Mouse (Mus musculus): ENCODE results near the gene Grhl1. TPM values are rescaled to one million over a fixed set of nuclear protein-coding genes. Genes with fewer than 3 reads are reported as not detected.

The Grhl1 gene
- polyA plus RNA-seq, 1 experiment: 0.41 TPM

DNA sequence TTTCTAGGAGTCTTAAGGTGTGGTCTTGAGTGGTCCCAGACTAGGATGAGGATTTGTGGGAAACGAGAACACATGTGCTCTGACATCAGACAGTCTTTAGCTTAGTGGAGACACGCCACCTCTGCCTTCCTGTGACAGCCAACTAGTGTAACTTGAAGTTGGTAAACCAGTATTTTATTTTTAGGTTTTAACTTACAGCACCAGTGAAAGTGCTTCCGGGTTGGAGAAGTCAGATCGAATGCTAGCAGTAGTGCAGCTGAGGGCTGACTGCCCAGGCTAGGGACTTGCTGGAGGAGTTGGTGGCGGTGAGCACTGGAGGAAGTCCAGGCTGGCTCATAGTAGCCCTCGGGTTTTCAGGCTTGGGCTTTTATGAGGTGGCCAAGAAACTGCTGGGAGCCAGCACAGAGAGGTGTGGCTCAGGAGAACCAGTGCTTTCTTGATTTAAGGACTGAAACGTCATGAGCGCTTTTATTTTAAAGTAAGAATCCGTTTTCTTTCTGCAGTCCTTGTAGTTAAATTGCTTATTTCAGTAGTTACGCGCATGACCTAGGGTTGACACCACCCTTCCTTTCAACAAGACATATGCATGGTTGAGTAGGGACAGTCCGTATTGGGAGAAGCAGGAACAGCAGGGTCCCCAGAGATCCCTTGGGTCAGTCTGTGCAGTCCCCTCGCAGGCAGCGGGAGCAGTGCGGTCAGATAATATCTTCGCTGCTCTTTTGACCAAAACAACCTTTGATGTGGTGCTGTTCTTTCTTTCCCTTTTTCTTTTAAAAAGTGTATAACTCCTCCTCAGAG is 82.2 kb downstream of the Grhl1 start:
- Histone ChIP-seq H3K27me3 (ENCODE audit: control insufficient read depth, insufficient read depth, insufficient read length) (no peaks in the 10 kb centered on the region), H3K79me2 (ENCODE audit: control insufficient read depth, insufficient read depth) (no peaks in the 10 kb centered on the region), H3K36me3 (ENCODE audit: control insufficient read depth, insufficient read depth) (peaks cover 21% of the 10 kb centered on the region), H3K4me3 (no peak overlapping the region), H3ac (ENCODE audit: control insufficient read depth, insufficient read length) (no peak overlapping the region), H3K4me2 (ENCODE audit: low read depth) (no peak overlapping the region)
- TF ChIP-seq REST (IDR thresholded peaks at IDR 0.05; ENCODE audit: insufficient read depth, insufficient read length) (no peak), MYOG (IDR thresholded peaks at IDR 0.05; ENCODE audit: control insufficient read depth in 1 of 3, insufficient read depth in 1 of 3, insufficient read length in 2 of 3, low read depth in 2 of 3) (no peak), MYOD1 (IDR thresholded peaks at IDR 0.05; ENCODE audit: control insufficient read depth in 1 of 3, insufficient read length in 2 of 3, low read depth in 2 of 3) (no peak), MAX (IDR thresholded peaks at IDR 0.05; ENCODE audit: low read depth) (no peak), USF1 (IDR thresholded peaks at IDR 0.05; ENCODE audit: low read depth) (no peak), SRF (IDR thresholded peaks at IDR 0.05; ENCODE audit: control insufficient read depth, insufficient read length, low read depth) (no peak), POLR2AphosphoS2 (IDR thresholded peaks at IDR 0.05; ENCODE audit: insufficient read length, low read depth) (no peak)

DNA sequence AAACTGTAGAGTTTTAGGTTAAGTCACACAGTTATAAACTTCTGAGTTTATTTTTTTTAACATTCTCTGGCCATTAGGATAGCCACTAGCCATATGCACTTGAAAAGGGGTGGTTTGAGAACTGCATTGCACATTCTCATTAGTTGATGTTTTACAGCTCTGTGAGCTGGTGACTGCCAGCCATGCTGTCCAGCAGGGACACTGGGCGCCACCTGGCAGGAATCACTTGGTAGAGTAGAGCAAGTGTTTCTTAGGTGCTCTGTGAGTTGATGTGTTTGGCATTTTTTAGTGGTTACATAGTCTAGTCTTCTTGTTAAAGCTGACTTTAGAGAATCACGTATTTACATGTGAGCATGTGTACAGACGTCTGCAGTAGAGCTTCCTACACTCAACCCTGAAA is 84.4 kb downstream of the Grhl1 start:
- TF ChIP-seq TCF12 (IDR thresholded peaks at IDR 0.05; ENCODE audit: insufficient read depth, poor library complexity, severe bottlenecking) (no peak), POLR2AphosphoS2 (IDR thresholded peaks at IDR 0.05; ENCODE audit: insufficient read length, low read depth) (no peak), TCF3 (IDR thresholded peaks at IDR 0.05; ENCODE audit: insufficient read length, low read depth) (no peak), E2F4 (IDR thresholded peaks at IDR 0.05; ENCODE audit: insufficient read depth) (no peak), MAX (IDR thresholded peaks at IDR 0.05; ENCODE audit: low read depth) (no peak), MYOG (IDR thresholded peaks at IDR 0.05; ENCODE audit: control insufficient read depth in 1 of 3, insufficient read depth in 1 of 3, insufficient read length in 2 of 3, low read depth in 2 of 3) (no peak), POLR2A (IDR thresholded peaks at IDR 0.05; ENCODE audit: insufficient read length, low read depth) (no peak), CEBPB (IDR thresholded peaks at IDR 0.05; ENCODE audit: insufficient read depth, poor library complexity, severe bottlenecking) (no peak), SRF (IDR thresholded peaks at IDR 0.05; ENCODE audit: control insufficient read depth, insufficient read length, low read depth) (no peak), MYOD1 (IDR thresholded peaks at IDR 0.05; ENCODE audit: control insufficient read depth in 1 of 3, insufficient read length in 2 of 3, low read depth in 2 of 3) (no peak), REST (IDR thresholded peaks at IDR 0.05; ENCODE audit: insufficient read depth, insufficient read length) (no peak), USF1 (IDR thresholded peaks at IDR 0.05; ENCODE audit: low read depth) (no peak)
- H3K79me2 ChIP-seq (ENCODE audit: control insufficient read depth, insufficient read depth): no peaks in the 10 kb centered on the region
- no peaks in the 10 kb centered on the region for H3K27me3 ChIP-seq (ENCODE audit: control insufficient read depth, insufficient read depth, insufficient read length)
- H3K4me3 ChIP-seq: no peak overlapping the region
- no peak overlapping the region for H3K4me2 ChIP-seq (ENCODE audit: low read depth)
- H3K36me3 ChIP-seq (ENCODE audit: control insufficient read depth, insufficient read depth): peaks cover 21% of the 10 kb centered on the region
- H3ac ChIP-seq (ENCODE audit: control insufficient read depth, insufficient read length): no peak overlapping the region

GRCm38 (mm10) chr12:24658998-24659397 is 86.9 kb downstream of the Grhl1 start:
- no peak overlapping the region for H3ac ChIP-seq (ENCODE audit: control insufficient read depth, insufficient read length)
- no peak overlapping the region for H3K4me2 ChIP-seq (ENCODE audit: low read depth)
- TF ChIP-seq SRF (IDR thresholded peaks at IDR 0.05; ENCODE audit: control insufficient read depth, insufficient read length, low read depth) (no peak), CEBPB (IDR thresholded peaks at IDR 0.05; ENCODE audit: insufficient read depth, poor library complexity, severe bottlenecking) (no peak), MYOD1 (IDR thresholded peaks at IDR 0.05; ENCODE audit: control insufficient read depth in 1 of 3, insufficient read length in 2 of 3, low read depth in 2 of 3) (no peak), POLR2A (IDR thresholded peaks at IDR 0.05; ENCODE audit: insufficient read length, low read depth) (no peak), TCF12 (IDR thresholded peaks at IDR 0.05; ENCODE audit: insufficient read depth, poor library complexity, severe bottlenecking) (no peak), MAX (IDR thresholded peaks at IDR 0.05; ENCODE audit: low read depth) (no peak), TCF3 (IDR thresholded peaks at IDR 0.05; ENCODE audit: insufficient read length, low read depth) (no peak), USF1 (IDR thresholded peaks at IDR 0.05; ENCODE audit: low read depth) (no peak), REST (IDR thresholded peaks at IDR 0.05; ENCODE audit: insufficient read depth, insufficient read length) (no peak), POLR2AphosphoS2 (IDR thresholded peaks at IDR 0.05; ENCODE audit: insufficient read length, low read depth) (no peak), E2F4 (IDR thresholded peaks at IDR 0.05; ENCODE audit: insufficient read depth) (no peak)
- H3K79me2 ChIP-seq (ENCODE audit: control insufficient read depth, insufficient read depth): no peaks in the 10 kb centered on the region
- no peak overlapping the region for H3K4me3 ChIP-seq
- H3K36me3 ChIP-seq (ENCODE audit: control insufficient read depth, insufficient read depth): peaks cover 21% of the 10 kb centered on the region
- no peaks in the 10 kb centered on the region for H3K27me3 ChIP-seq (ENCODE audit: control insufficient read depth, insufficient read depth, insufficient read length)

GRCm38 (mm10) chr12:24659923-24660322 is 87.8 kb downstream of the Grhl1 start:
- H3K79me2 ChIP-seq (ENCODE audit: control insufficient read depth, insufficient read depth): no peaks in the 10 kb centered on the region
- no peak overlapping the region for H3K4me2 ChIP-seq (ENCODE audit: low read depth)
- TF ChIP-seq TCF3 (IDR thresholded peaks at IDR 0.05; ENCODE audit: insufficient read length, low read depth) (no peak), POLR2AphosphoS2 (IDR thresholded peaks at IDR 0.05; ENCODE audit: insufficient read length, low read depth) (no peak), USF1 (IDR thresholded peaks at IDR 0.05; ENCODE audit: low read depth) (no peak), MAX (IDR thresholded peaks at IDR 0.05; ENCODE audit: low read depth) (no peak), REST (IDR thresholded peaks at IDR 0.05; ENCODE audit: insufficient read depth, insufficient read length) (no peak), CEBPB (IDR thresholded peaks at IDR 0.05; ENCODE audit: insufficient read depth, poor library complexity, severe bottlenecking) (no peak), E2F4 (IDR thresholded peaks at IDR 0.05; ENCODE audit: insufficient read depth) (no peak), SRF (IDR thresholded peaks at IDR 0.05; ENCODE audit: control insufficient read depth, insufficient read length, low read depth) (no peak), MYOG (IDR thresholded peaks at IDR 0.05; ENCODE audit: control insufficient read depth in 1 of 3, insufficient read depth in 1 of 3, insufficient read length in 2 of 3, low read depth in 2 of 3) (no peak), TCF12 (IDR thresholded peaks at IDR 0.05; ENCODE audit: insufficient read depth, poor library complexity, severe bottlenecking) (no peak), POLR2A (IDR thresholded peaks at IDR 0.05; ENCODE audit: insufficient read length, low read depth) (no peak), MYOD1 (IDR thresholded peaks at IDR 0.05; ENCODE audit: control insufficient read depth in 1 of 3, insufficient read length in 2 of 3, low read depth in 2 of 3) (no peak)
- peaks cover 21% of the 10 kb centered on the region for H3K36me3 ChIP-seq (ENCODE audit: control insufficient read depth, insufficient read depth)
- no peak overlapping the region for H3K4me3 ChIP-seq
- no peak overlapping the region for H3ac ChIP-seq (ENCODE audit: control insufficient read depth, insufficient read length)
- no peaks in the 10 kb centered on the region for H3K27me3 ChIP-seq (ENCODE audit: control insufficient read depth, insufficient read depth, insufficient read length)
